Mouse (Mus musculus) layer of hippocampus, adult 2 months (tissue): ENCODE results near the gene Ipo8. TPM values are rescaled to one million over a fixed set of nuclear protein-coding genes. Genes with fewer than 3 reads are reported as not detected.

Experiments
- DNase-seq, 2 experiments: peaks; one replicate each; pipeline ENCODE4 v3.0.0; 2022; ENCODE audit warnings: low spot score in 2 of 2
- H3K27ac ChIP-seq: fragments of 200-600 bp; 2 replicates; pipeline ENCODE4 v1.8.1; 2022
- H3K4me3 ChIP-seq: fragments of 200-600 bp; 2 replicates; pipeline ENCODE4 v1.8.1; 2022; ENCODE audit warnings: mild to moderate bottlenecking
- CTCF ChIP-seq: fragments of 200-600 bp; conservative IDR thresholded peaks from 2 replicates; pipeline ENCODE4 v1.8.1; 2022; ENCODE audit warnings: antibody characterized with exemption, mild to moderate bottlenecking, moderate library complexity
- long read RNA-seq, 2 experiments: library from polyadenylated mRNA; stranded (forward); transcript quantifications; one replicate each; pipeline ENCODE4 v2.0.0; 2021; ENCODE audit warnings: borderline mapping rate in 2 of 2
- total RNA-seq, 2 experiments: library from RNA; stranded (reverse); gene quantifications; 2 replicates each; pipeline ENCODE4 v1.2.3; 2021

The Ipo8 gene
- 10 to 100 TPM; 48.3 to 52.0 TPM for total RNA-seq
- long read RNA-seq, experiment 1, full-length matches to known transcripts, result 11 of 22 reads
- long read RNA-seq, experiment 1, partial matches to known transcripts, result 5 of 22 reads
- long read RNA-seq, experiment 1, other reads (novel, unspliced or antisense), result 6 of 22 reads
- long read RNA-seq, experiment 2, full-length matches to known transcripts, result 20 of 28 reads
- long read RNA-seq, experiment 2, partial matches to known transcripts, result 5 of 28 reads
- long read RNA-seq, experiment 2, other reads (novel, unspliced or antisense), result 3 of 28 reads

DNA sequence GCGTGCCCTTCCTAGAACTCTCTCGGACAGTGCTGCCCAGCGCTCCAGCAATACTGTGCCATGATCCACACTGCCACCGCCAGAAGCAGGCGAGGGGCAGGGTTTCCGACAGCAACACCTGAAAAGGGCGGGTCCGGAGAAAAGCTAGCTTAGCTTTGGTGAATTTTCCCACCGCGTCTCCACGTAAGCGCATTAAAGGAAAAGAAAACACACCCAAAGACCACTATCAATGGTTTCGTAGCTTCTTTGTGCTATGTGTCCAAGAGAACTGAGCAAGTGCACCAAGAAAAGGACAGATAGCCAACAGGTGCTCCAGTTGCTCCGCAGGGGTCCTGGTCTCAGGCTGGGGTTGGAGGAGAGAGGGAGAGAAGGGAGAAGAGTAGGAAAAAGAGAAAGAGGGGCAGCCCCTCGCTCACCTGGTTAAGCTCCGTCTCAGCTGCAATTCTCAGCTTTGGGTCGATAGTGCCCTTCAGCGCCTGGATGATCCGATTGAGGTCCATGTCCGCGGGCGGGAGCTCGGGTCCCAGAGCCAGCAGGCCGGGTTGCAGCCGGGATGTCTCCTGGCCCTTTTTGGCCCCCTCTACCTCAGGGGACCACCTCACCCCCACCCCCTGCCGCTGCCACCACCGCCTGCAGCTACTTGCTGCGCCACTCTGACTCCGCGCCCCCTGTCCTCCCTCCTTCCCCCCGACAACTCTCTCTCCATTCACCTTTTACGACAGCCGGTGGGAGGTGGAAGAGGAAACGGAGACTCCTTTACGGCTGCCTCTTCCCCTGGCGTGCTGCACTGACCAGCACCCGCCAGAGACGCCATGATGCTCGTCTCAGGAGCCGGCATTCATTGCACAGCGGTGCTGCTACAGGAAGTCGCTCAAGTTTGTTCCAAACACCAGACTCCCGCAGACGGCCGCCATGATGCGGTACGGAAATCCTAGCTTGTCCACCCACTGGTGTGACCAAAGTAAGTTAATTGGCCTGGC lies at the start of gene Ipo8:
TSS of gene Ipo8 (minus strand) at position 720 of the 980 bp plus-strand sequence.
- peak; percentile 34 for TF ChIP-seq CTCF
- DNase-seq, result peak; percentile 92 to 97
- Histone ChIP-seq H3K4me3 (peak within 1 kb of the TSS; percentile 89), H3K27ac (peak within 1 kb of the TSS; percentile 80)

DNA sequence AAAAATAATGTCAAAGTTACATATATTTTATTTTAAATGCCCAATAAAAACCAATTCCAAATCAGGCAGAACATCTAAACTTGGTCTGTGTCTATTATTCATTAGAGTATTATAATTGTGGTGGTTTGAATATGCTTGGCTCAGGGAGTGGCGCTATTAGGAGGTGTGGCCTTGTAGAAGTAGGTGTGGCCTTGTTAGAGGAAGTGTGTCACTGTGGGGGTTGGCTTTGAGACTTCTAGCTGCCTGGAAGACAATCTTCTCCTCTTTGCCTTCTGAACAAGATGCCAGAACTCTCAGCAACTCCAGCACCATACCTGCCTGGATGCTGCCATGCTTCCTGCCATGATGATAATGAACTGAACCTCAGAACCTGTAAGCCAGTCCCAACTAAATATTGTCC lies 42.6 kb upstream of the Ipo8 start:
- DNase-seq, result no peak
- TF ChIP-seq CTCF, result no peak
- H3K27ac ChIP-seq, result no peak overlapping the region
- no peak overlapping the region for H3K4me3 ChIP-seq

DNA sequence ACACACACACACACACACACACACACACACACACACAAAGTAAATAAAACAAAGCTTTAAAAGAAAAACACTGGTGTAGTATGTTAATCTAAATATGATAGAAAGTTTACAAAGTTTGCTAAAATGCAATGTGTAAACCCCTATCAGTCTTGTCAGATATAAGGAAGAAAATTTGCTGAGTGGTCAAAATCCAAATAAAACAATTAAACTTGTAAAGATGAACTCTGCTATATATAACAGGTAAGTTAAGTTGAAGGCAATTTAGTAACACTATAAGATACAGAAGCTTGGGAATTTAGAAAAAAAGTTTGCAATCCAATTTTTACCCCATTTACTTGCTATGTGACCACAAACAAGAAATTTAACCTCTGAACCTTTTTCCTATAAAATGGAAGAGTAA lies 14.4 kb upstream of the Ipo8 start:
- TF ChIP-seq CTCF, result no peak
- no peak overlapping the region for H3K27ac ChIP-seq
- no peak overlapping the region for H3K4me3 ChIP-seq
- DNase-seq, result no peak

DNA sequence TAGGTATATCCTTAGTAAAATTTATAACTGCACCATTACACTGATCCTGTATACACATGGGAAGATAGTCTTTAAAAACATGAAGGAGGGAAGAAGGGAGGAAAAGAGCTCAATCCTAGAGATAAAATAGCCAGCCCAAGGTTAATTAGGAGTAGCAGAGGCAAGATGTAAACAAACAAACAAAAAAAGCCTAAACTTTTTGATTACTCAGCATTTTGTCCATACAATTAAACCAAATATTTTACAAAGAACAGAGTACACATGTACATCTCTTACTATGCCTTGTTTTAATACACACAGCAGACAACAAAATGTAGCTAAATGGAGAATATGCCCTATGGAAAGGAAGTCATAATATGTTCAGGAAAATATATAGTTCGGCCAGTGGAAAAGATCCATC lies 10.5 kb upstream of the Ipo8 start:
- Histone ChIP-seq H3K27ac (no peak overlapping the region), H3K4me3 (no peak overlapping the region)
- no peak for DNase-seq
- TF ChIP-seq CTCF, result no peak

DNA sequence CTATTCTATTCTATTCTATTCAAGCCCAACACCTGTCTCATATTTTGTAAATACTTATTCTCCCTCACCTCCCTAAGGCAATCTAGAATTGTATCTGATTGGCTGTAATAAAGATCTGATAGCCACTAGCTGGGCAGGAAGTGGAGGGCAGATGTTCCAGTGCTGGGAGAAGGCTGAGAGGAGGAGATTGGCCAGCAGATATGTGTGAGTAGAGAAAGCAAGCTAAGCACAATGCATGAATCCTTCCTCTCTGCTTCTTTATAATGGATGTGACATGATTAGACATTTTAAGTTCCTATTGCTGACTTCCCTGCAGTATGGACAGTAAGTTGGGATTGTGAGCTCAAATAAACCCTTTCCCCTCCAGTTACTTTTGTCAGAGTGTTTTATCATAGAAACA lies 7.2 kb upstream of the Ipo8 start:
- no peak for TF ChIP-seq CTCF
- Histone ChIP-seq H3K4me3 (no peak overlapping the region), H3K27ac (no peak overlapping the region)
- DNase-seq, result no peak

DNA sequence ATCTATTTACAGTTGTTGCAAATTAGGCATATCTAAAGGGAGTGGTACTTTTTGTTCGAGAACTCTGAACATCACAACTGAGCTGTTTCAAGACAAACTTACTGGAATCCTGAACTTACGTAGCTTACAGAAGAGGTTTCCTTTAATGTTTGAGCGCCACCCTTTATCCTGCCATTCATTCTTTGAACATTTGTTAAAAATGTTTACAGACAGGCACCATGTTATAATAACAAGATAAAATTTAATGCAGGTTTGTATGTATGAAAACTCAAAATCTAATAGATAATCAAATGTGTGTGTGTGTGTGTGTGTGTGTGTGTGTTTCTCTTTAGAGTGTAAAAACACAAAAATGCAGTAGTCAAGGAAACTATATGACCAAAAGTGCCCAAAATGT lies 458 bp upstream of the Ipo8 start:
- DNase-seq, result no peak
- TF ChIP-seq CTCF, result no peak
- Histone ChIP-seq H3K27ac (peak overlapping the region; percentile 47), H3K4me3 (peak overlapping the region; percentile 89)

DNA sequence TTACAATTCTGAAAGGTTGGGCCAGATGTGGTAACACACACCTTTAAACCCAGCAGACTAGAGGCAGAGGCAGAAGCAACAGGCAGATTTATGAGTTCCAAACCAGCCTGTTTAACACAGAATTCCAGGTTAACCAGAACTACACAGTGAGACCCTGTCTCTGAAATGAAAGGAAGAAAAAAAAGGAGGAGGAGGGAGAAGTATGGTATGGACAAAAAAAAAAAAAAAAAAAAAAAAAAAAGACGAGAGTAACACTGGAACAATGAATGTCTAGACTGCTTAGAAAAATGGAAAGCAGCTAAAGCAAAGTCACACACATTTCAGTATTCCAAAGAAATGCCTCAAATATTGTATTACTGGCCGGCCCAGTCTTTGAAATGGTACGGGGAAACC lies 916 bp downstream of the Ipo8 start:
- TF ChIP-seq CTCF, result no peak
- H3K27ac ChIP-seq, result peak overlapping the region; percentile 80; the same call in 1 of the 2 replicates
- no peak for DNase-seq
- peak overlapping the region; percentile 89 for H3K4me3 ChIP-seq

DNA sequence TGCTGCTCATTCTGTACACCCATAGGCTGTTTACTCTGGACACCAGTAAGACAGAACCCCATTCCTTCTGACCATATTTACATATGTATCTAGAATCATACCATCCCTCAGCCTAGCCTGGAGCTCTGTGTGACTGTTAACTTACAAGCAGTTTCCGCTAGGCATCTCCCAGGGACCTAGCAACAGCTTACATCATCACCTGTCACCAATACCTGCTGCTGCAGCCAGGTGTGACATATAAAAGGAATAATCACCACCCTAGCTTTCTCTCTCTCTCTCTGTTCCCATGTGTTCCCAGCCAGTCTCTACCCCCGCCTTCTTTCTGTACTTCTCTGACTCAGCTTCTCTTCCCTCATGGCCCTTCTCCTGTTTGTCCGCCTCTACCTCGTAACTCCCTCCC lies 5.1 kb downstream of the Ipo8 start:
- peak in 1 of 2 experiments; percentile 6 for DNase-seq
- TF ChIP-seq CTCF, result no peak
- Histone ChIP-seq H3K4me3 (no peak overlapping the region), H3K27ac (no peak overlapping the region)

DNA sequence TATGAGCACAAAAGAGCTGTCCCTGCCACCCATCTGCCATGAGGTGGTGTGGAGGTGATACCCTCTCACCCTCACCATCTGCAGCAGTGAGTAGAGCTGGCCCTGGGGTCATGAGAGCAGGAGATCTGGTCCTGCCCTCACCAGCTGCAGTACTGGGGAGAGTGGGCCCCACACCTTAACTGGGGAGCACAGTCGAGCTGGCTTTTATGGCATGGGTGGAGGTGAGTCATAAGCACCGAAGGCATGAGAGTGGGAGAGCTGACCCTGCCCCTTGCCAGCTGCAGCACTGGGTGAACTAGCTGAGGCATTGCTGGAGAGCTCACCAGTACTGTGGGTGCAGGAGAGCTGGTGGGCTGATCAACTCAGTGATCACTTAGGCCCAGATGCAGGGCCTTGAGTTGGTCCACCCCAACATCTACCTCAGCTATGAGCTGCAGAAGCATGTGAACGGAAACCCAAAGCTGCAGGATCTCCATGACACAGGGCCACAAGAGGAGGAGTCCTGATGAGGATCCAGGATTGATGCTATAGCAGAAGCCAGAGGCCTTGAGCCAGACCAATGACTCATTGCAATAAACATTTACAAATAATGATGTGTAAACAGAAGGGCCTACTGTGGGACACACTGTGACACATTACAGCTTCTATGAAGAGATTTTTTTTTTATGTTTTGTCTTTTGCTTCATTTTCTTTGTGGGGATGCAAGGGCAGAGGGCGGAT lies 12.5 kb downstream of the Ipo8 start:
- no peak for TF ChIP-seq CTCF
- Histone ChIP-seq H3K27ac (no peak overlapping the region), H3K4me3 (no peak overlapping the region)
- no peak for DNase-seq

DNA sequence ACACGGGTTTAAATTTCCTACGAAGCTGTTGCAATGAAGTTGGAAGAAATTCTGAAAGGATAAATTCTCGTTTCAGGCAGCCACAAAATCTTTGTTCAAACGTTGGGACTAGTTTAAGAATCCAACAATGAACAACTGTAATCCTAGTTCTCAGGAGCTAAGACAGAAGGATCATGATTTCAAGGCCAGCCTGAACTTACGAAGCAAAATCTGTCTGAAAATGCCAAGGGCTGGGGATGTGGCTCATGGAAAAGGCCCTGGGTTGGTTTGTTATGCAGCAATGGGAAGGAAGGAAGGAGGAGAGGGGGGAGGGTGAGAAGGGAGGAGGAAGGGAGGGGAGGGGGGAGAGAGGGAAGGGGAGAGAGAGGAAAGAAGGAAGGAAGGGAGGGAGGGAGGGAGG lies 14.5 kb downstream of the Ipo8 start:
- H3K27ac ChIP-seq, result no peak overlapping the region
- no peak for DNase-seq
- TF ChIP-seq CTCF, result no peak
- no peak overlapping the region for H3K4me3 ChIP-seq

DNA sequence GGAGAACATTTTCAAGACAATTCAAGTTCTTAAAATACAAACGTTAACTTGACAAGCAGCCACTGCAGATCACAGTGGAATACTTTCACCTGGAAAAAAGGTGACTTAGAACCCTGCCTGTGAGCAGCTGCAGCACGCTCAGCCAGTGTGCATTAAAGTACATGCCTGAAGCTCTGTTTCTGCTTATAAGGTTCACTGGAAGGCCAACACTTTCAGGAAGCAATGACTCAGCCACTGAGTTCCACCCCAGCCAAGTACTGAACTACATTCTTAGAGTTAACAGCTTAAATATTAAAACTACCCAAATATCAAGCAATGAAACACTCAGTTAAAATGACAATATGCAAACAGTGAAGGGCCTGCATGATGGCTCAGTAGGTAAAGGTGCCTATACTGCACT lies 20.1 kb downstream of the Ipo8 start:
- no peak for DNase-seq
- Histone ChIP-seq H3K27ac (no peak overlapping the region), H3K4me3 (no peak overlapping the region)
- TF ChIP-seq CTCF, result no peak

DNA sequence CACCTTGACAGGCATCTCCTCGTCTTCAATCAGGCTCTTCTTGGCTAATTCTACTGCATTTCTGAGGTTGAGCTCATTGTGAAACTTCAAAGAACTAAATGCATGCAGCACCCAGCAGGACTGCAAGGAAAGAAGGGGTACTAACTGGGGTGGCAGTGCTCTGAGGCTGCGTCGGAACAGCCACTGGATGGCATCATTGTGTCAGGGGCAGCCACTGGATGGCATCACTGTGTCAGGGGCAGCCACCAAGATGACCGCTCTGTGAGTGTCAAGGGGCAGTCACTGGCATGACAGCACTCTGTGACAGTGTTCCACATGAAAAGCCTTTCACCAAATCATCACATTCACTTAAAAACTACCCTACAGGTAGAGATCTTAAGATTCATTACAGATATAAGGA lies 31.5 kb downstream of the Ipo8 start:
- TF ChIP-seq CTCF, result peak; percentile 16; the same call in 1 of the 2 replicates
- H3K27ac ChIP-seq, result no peak overlapping the region
- DNase-seq, result no peak
- H3K4me3 ChIP-seq, result no peak overlapping the region

DNA sequence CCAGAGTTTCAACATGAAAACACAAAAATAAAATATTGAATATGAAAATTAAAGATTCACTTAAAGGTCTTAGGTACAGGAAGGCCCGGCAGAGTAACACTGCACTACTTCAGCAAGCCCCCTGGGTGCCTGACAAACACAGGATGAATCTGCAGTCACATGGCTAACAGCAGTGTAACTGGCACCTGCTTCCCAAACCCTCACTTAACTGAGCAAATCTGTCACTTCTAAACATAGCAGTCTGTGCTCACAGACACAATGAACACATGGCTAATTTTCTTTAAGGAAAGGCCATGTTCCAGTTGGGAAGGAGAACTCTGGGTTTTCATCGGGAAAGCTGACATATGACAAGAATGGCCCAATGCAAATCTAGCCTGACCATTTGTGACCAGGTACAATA lies 36.1 kb downstream of the Ipo8 start:
- TF ChIP-seq CTCF, result peak; percentile 32
- H3K4me3 ChIP-seq, result no peak overlapping the region
- H3K27ac ChIP-seq, result peak overlapping the region; percentile 73
- peak; percentile 38 to 41 for DNase-seq
